Mouse (Mus musculus): Measurements from ENCODE around the gene Gm49380.

The Gm49380 gene

DNA sequence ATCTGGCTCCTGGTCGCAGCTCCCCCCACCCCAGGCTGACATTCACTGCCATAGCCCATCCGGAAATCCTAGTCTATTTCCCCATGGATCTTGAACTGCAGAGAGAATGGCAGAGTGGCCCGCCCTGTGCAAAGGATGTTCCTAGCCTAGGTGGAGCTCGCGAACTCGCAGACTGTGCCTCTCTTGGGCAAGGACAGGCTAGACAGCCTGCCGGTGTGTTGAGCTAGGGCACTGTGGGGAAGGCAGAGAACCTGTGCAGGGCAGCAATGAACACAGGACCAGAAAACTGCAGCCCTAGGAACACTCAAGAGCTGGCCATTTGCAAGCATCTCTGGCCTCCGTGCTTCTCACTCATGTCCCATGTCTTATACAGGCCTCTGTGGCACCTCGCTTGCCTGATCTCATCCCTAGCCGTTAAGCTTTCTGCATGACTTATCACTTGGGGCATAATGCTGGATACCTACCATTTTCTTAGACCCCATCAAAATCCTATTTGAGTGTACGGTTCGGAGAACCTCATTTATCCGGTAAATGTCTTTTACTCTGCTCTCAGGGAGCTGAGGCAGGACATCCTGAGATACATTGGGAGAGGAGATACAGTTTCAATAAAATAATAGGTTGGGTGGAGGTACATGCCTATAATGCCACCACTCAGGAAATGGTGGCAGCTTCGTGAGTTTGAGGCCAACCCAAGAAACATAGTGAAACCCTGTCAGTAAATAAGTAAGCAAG, 68.7 kb downstream of the Gm49380 start:
- DNase-seq = no peak

DNA sequence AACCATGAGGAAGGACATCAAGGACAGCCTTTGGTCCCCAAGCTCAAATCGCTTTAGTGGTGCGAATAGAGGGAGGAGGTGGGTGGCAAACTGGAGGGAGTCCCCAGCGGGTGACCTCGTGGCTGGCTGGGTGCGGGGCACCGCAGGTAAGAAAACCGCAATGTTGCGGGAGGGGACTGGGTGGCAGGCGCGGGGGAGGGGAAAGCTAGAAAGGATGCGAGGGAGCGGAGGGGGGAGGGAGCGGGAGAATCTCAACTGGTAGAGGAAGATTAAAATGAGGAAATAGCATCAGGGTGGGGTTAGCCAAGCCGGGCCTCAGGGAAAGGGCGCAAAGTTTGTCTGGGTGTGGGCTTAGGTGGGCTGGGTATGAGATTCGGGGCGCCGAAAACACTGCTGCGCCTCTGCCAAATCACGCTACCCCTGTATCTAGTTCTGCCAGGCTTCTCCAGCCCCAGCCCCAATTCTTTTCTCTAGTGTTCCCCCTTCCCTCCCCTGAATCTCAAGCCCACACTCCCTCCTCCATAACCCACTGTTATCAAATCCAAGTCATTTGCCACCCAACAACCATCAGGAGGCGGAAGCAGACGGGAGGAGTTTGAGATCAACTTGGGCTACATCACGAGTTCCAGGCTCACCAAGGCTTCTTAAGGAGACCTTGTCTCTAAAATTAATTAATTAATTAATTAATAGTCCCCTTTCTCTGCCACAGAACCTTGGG, 69.4 kb downstream of the Gm49380 start:
- no peak for DNase-seq

DNA sequence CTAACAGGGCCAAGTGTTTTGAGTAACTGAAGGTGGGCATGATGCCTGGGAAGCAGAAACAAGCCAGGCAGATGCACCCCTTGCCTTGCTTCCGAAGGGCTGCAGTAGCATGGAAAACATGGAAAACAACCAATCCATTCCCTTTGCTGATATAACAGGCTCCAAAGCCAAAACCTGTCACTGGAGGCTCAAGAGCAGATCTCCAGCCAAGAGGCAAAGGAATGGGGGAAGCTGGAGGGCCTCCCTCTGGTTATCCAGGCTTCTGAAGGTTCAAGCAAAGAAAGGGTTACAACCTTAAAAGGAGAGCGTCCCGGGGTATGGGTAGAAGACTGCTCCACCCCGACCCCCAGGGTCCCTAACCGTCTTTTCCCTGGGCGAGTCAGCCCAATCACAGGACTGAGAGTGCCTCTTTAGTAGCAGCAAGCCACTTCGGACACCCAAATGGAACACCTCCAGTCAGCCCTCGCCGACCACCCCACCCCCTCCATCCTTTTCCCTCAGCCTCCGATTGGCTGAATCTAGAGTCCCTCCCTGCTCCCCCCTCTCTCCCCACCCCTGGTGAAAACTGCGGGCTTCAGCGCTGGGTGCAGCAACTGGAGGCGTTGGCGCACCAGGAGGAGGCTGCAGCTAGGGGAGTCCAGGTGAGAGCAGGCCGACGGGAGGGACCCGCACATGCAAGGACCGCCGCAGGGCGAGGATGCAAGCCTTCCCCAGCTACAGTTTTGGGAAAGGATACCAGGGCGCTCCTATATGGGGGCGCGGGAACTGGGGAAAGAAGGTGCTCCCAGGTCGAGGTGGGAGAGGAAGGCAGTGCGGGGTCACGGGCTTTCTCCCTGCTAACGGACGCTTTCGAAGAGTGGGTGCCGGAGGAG, 70.2 kb downstream of the Gm49380 start, which contains the start of gene Thy1:
Gene Thy1, plus strand, starts transcription at position 549 of the 872 bp plus-strand sequence.
- DNase-seq = no peak

DNA sequence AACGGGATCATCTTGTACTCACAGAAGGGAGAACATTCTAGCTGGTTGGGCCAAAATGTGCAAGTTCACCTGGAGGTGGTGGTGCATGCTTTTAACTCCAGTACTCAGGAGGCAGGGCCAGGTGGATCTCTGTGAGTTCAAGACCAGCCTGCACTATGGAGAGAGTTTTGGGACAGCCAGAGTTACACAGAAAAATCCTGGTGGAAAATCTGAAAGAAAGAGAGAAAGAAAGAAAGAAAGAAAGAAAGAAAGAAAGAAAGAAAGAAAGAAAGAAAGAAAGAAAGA, 71.0 kb downstream of the Gm49380 start:
- DNase-seq = no peak

DNA sequence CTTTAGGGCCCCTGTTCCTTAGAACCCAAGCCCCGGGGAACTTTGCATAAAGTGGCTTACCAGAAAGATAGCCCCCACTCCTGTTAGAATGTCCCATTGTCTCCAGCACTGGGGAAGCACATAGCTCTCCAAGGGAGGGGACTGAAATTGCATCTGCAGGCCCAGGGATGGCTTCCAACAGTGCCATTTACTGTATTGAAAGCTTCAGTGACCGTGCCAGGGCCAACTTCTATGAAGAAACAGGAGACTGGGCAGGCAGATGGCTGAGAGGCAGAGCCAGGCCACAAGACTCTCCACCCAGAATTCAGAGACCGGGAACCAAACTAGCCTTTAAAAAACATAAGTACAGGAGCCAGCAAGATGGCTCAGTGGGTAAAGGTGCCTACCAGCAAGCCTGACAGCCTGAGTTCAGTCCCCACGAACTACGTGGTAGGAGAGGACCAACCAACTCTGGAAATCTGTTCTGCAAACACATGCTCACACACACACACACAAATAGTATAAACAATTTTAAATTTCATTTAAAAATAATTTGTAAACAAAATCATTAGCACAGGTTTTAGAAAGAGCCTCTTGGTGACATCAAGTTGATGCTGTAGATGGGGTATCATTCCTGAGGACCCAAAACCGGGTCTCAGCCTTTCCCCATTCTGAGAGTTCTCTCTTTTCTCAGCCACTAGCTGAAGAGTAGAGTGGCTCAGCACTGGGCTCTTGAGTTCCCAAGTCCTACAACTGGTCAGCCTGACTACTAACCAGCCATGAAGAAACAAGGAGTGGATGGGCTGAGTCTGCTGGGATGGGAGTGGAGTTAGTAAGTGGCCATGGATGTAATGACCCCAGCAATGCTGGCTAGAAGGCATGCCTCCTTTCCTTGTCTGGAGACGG, 71.5 kb downstream of the Gm49380 start:
- no peak for DNase-seq

DNA sequence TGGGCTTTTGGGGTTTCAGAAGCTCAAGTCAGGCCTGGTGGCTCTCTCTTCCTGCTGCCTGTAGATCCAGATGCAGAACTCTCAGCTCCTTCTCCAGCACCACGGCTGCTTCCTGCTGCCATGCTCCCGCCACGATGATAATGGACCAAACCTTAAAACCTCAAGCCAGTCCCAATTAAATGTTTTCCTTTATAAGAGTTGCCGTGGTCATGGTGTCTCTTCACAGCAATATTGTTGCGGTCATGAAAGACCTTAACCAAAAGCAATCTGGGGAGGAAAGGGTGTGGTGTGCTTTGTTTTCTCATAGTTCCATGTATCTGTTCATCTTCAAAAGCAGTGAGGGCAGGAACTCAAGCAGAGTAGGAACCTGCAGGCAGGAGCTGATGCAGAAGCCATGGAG, 76.2 kb downstream of the Gm49380 start:
- no peak for DNase-seq

DNA sequence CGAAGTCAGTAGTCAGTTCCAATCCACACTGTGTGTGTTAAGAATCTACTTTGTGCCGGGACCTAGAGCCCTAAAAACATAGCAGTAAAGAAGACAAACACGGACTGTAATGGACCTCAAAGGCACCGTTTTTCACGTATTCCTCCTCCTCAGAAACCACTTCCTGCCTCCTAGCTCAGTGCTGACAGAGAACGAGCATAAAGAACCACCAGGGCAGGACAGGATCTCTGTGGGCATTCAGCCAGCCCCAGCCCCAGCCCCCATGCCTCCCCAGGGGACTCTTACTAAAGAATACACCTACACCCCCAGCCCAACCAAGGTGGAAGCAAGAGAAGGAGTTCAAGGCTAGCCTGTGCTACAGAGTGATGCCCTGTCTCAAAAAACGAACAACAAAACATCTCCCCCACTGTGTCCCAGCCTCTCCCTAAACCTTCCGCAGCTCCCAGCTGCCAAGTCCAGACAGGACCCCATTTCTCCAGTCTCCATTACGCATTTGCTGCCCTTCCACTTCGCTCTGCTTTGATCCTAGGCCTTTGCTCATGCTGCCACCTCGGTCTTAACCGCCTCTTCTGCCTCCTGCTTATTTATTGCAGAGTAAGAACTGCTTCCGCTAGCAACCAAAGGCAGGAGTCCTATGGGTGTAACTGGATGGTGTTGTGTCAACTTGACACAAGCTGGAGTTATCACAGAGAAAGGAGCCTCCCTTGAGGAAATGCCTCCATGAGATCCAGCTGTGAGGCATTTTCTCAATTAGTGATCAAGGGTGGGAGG, 79.2 kb downstream of the Gm49380 start:
- no peak for DNase-seq

DNA sequence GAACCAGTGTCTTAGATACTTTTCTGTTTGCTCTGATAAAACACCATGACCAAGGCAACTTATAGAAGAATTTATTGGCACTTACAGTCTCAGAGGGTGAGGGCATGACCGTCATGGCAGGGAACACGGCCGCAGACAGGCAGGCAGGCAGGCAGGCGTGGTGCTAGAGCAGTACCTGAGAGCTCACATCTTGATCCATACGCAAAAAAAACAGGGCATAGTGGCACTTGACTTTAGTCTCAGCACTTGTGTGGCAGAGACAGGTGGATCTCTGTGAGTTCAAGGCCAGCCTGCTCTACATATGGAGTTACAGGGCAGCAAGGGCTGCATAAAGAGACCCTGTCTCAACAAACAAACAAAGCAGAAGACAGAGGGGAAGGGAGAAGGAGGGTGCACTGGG, 80.0 kb downstream of the Gm49380 start:
- no peak for DNase-seq

DNA sequence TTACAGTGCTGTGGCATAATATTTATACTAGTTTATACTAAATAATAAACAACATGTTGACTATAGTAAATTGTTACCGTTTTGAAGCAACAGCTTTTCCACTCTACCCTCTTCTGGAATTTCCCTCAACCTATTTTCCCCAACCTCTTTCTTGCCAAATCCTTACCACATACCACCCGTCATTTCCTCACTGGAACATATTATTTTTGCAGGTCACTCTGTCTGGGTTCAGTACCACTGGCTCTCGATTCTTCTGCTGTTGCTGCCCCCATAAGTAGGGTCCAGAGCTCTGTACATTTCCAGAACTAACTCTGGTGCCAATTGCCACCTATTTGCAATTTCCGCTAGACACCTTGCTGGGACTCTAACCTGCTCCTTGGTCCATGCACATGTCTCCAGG, 81.4 kb downstream of the Gm49380 start:
- DNase-seq = no peak

DNA sequence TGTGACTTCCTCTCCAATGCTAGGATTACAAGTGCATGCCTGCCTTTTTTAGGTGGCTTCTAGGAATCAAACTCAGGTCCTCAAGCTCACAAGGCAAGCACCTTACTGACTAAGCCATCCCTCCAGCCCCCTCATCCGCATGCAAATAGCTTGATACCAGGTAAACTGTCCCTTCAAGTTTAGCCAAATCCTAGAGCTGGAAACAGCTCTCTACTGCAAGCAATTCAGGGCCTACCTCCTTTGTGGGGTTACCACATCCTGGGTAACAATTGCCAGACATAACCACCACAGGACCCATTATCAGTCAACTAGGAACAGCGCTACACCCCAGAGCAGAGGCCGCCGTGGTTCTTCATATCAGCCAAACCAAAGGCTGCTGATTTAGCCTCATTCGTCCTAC, 82.2 kb downstream of the Gm49380 start:
- no peak for DNase-seq

DNA sequence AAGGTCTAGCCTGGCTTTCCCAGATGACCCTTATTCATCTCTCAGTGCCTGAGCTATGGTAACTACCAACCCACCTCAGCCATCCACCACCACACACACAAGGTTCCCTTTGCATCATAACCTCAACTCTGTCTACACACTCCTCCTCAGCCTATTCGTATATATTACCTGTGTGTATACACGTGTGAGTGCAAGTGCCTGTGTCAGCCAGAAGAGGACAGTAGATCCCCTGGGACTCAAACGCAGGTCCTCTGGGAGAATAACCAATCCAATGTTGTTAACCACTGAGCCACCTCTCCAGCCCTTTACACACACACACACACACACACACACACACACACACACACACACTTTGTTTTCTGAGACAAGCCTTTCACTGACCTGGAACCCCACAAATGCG, 82.7 kb downstream of the Gm49380 start:
- no peak for DNase-seq

DNA sequence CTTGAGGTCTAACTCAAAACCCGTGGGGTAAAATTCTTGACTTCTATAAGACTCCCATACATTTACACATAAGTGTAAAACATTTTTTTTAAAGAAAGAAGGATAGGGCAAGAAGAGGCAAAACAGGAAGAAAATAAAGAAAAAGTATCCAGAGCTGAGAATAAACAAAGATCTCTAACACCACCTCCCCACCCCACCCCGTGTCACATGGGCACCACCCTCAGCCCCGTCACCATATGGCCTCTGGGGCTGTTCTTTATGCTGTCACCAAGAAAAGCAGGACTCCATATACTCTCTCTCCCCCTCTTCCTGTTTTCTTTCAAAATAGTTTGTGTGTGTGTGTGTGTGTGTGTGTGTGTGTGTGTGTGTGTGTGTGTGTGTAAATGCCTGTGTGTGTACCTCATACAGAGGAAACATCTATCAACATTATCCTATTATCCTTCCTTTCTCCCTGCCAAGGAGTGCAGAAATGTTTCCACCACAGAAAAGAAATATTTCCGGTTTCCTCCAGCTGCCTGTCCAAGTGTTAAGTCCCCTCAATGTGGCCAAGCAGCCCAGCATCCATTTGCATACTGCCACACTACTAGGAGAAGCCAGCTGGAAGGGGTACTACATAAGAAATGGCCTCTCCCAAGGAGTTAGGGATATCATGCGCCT, 83.6 kb downstream of the Gm49380 start:
- DNase-seq = peak in 1 of 2 experiments; percentile 8

DNA sequence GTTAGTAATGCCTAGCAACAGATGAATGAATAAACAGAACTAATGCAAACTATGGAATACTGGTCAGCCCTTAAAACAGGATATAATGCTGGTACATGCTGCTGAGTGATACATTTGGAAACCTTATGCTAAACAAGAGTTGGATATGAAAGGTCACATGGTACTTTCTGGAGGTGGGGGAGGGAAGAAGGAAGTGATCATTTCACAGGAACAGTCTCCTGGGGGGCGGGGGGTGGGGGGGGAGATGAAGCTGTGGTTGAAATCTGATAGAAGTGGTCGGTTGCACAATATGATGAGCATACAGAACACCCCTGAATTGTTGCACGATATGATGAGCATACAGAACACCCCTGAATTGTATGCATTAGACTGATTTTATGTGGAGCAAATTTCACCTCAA, 89.2 kb downstream of the Gm49380 start:
- no peak for DNase-seq

DNA sequence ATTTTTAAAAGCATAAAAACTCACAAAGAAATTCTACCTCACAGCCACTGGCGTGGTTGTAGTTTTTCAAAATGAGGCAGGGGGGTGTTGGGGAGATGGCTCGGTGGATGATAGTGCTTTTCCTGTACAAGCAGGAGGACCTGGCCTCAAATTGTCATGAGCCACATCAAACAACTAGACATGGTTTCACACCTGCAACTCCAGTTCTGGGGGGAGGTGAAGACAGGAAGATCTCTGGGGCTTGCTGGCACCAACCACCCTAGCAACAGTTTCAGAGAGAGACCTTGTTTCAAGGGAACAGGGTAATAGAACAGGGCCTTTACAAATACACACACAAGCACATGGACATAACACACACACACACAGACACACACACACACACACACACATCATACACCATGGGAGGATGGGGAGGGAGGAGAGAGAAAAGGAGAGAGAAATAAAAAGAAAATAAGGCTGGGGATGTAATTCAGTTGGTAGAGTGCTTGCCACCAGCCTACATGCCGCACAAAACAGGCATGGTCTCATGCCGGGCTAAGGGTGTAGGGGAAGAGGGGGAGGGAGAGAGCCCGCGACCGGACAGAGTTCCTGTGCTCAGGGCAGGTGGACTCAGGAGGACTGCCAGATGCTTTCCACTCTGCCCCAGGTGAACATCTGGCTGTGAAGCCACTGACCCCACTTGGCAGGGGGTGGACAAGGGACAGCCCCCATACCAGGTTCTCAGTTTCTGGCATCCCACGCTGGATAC, 91.0 kb downstream of the Gm49380 start:
- no peak for DNase-seq

DNA sequence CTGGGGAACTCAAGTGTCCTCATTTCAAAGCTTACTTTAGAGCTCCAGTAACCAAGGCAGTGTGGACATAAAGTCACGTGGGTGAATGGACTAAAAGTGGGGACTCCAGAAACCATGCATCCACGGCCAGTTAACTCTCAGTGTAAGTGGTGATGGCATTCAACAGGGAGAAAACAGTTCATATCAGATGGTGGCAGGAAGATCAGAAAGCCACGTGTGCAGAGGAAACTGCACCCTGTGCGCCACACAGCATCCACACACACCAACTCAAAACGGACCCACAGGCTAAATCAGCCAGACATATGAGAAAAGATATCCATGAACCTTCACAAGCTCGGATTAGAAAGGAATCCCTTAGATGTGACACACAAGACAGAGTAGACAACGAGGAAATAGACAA, 93.3 kb downstream of the Gm49380 start:
- DNase-seq = no peak

DNA sequence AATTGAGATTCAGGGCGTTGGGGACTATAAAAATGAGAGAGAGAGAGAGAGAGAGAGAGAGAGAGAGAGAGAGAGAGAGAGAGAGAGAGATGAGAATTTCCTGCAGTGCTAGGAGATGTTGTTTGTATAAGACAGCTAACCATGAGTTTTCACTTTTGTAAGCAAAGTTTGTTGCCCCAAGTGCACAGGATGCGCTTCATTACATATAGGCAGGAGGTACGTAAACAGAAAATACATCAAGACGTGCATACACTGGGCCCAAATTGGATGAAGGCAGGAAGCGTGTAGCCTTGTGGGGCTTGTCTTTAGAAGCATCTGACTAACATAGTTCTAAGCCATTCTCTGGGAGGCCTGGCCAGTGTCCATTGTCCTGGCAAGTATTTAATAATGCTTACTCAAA, 95.5 kb downstream of the Gm49380 start:
- DNase-seq = no peak

Measured in kidney, adult 8-10 months (tissue).